Mouse (Mus musculus) hindlimb bud, embryonic 11.5 days (tissue): ENCODE data around the gene Olfr1358.
"Not testable (repeated sequence)": the region's sequence is repeated elsewhere in the genome, so short reads cannot be mapped to it uniquely, and the experiment has no call there.

ENCODE experiments used
- DNase-seq: peaks from one replicate; pipeline ENCODE4 v3.0.0-alpha.2; 2012; ENCODE audit warnings: low read depth, low spot score; ENCODE audit errors: extremely low spot score

Gene Olfr1358

DNA sequence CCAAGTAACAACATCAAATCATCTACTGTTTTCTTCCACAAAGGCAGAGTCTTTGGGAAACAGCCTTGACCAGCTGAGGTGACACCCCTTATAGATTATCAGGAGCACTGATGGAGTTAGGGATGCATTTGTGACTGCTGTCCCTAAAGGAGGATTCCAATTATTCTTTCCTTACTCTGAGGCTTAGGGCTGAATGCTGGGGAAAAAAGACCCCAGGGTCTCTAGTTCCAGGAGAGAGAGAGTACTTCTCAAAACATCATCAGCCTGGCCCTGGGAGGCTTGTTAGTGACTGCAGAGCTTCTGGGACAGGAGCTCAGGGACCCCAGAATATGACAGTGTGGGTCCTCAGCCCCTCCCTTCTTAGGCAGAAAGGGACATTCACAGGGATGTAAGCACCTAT, at the start of gene Olfr1358:
TSS of gene Olfr1358 (plus strand) at position 301 of the 400 bp plus-strand sequence.
- no peak for DNase-seq

DNA sequence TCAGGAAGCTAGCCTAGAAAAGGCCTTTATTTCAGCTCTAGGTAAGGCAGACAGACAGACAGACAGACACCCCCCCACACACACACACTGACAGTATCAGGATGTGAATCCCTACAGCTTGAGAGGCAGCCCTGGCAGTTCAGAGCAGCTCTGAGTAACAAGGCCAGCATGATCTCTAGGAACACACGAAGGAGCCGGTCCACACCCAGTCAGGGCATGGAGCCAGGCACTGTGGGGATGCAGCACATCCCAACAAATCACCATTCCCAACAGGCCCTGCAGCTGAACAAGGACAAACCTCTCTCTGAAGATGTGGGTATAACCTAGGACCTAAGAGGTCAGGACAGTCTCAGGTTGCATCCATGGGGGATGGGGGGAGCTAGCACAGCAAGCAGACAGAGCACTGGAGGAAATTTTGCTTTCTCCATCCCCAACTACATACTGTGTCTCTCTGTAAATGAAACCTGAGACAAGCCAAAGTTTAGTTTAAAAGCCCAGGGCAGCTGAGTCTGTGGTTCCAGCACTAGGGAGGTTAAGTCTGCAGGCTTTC, 49.4 kb upstream of the Olfr1358 start:
- DNase-seq: no peak

DNA sequence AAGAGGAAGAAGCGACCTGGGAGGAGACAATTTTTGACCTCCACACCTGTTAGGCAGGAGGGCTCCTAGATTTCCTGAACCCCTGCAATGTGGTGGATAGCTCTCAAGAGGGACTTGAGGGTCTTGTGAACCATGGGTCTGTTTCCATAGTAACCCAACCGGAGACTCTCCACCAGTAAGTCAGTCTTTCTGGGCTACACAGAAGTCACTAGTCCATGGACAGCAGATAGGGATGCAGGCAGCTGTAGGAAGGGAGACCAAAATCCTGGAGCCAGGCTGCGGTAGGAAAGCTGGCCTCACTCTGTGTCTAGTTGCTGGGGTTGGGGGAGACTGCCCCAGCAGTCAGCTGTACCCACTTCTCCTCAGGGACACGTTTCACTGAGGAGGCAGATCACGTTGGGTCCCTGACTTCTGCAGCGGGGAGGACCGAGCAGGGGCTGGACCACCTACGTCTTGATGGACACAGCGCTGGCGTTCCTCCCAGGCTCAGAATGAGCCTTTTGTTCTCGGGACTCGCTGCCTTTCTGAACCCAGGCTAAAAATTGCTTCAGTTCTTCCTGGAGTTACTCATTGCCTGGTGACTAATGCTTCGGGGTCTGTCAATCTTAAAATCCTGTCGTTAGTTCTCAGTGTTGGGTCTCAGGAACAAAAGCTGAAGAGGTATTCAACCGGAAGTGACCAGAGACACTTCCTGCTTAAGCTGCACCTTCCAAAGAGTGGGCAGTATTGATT, 46.5 kb upstream of the Olfr1358 start:
- no peak for DNase-seq

DNA sequence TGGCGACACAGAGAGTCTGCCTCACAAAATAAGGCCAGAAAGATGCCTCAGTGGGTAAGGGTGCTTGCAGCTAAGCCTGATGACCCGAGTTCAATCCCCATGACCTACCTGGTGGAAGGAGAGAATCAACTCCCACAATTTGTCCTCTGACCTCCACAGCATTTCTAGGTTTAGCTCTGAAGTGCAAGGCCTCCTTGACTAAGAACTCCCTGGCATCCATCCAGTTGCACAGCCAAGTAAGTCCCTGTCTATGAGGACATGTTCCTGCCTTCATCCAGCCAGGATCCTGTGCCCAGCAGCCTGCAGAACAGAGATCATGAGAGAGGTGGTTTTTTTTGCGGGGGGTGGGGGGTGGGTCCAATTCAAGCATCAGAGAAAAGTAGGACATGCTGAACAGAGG, 45.2 kb upstream of the Olfr1358 start:
- no peak for DNase-seq

DNA sequence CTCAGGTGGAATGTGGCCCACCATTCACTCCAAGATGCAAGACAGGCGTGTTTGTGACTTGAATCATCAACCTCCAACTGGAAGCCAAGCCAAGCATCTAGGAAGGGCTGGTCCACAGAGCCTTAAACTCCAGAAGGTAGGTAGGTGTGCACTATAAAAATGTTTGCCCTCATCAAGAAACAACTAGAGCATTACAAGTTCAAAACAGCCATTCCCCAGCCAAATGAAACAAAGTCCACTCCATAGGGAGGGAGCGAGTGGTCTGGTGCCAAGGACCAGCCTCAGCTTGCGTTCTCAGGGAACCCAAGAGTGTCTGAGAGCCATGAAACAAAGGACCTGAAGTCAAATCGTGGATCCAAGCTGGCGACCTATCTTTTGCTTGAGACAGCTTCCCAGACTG, 43.8 kb upstream of the Olfr1358 start:
- DNase-seq: no peak

DNA sequence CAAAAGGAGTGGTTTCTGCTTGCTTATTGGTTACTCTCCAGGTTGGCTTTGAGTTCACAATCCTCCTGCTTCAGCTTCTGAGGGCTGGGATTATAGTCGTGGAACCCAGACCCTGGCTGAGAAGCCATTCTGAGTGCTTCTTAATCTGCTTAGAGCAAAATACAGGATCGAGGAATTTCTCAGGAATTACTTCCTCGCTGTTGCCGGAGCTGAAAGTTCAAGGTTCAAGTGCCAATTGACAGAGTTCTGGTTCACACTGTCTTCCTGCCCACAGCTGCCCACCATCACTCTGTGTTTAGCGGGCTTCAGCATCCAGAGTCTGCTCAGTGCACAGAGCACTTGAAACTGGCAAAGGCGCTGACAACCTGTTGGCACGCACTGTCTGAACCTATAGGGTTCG, 42.5 kb upstream of the Olfr1358 start:
- no peak for DNase-seq

DNA sequence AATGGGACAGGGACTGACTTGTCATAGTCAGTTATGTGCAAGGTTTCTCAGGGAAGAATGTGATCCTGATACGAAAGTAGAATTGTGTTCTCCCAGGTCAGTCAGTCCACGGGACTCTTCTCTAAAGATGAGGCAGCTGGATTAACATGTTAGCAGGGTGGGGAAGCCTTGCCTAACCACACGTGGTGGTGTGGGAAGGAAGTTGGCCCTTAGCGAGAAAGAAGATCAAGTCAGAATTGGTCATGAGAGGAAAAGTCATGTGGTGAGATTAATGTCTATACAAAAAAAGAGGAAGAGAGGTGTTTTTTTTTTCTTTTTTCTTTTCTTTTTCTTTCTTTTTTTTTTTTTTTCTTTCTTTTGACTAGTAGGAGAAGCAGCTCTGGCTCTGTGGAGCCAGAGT, 40.4 kb upstream of the Olfr1358 start:
- no peak for DNase-seq

DNA sequence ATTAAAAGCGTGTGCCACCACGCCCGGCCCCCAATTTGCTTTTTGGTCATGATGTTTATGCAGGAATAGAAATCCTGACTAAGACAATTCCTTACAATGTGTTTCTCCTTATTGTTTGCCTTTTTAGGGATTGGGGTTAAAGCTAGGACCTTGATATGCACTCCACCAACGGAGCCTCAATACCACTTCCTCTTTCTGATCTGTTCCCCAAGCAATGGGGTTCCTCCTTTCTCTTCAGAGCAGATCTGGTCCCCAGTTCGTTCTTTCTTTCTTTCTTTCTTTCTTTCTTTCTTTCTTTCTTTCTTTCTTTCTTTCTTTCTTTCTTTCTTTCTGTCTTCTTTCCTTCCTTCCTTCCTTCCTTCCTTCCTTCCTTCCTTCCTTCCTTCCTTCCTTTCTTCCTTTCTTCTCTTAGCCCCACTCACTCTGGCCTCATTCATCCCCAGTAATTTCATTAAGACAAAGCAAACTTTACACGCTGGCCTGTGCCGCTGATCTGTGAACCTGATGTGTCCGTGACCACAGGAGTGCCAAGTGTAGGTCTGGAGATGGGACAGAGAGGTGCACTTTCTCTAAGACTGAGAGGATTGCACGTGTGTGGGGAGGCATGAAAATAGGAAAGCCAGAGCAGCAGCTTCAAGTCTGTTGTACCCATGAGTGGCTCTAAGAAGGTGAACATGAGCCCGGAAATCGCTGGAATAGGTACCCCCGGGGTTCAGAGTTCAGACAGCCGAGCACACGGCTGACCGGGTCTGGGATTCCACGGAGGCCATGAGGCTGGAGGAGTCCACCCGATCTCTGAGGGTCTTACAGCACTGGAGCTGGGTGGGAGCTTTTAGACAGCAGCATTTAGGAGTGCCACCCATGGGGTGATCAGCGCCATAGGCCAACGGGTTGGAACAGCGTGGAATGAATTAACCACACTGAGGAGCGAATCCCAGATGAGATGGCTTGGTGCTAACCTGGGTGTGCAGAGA, 36.0 kb upstream of the Olfr1358 start:
- no peak for DNase-seq

DNA sequence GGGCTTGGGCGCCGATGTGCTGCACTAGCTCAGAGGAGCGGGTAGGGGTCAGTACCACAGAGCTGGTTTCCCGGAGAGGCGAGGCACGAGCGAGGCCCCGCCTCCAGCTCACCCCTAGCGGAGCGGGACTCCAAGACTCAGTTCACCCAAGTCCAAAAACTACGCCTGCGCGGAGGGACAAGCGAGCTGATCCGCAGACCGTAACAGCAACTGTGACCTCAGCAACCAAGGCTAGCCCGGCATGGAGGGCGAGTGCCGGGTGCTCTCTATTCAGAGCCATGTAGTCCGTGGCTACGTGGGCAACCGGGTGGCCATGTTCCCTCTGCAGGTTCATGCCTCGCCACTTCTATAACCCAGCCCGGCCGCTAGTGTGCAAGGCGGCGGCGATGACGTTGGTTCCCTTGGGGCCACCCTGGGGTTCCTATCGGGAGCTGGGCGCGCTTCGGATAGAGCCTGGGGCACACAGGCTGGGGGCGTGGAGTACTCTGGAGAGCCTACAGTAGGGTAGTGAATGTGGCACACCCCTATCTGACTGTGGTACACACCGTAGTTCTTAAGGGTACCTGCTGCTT, 35.2 kb upstream of the Olfr1358 start:
- DNase-seq: peak; percentile 60

DNA sequence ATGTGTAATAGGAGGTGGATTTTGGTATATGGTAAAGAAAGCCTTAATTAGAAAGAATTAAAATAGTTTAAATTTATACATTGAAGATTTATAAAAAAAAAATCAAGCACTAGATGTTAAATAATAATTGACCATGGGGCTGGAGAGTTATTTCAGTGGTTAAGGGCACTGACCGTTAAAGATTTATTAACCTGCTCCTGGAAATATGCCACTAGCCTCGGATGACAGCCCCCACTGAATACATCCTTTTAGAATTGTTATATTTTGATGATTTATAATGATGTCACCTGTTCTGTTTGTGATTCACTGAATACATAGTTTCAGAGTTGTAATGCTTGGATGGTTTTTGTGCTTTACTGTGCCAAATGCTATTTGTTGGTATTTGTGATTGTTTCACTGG, 31.9 kb upstream of the Olfr1358 start:
- DNase-seq: not testable (repeated sequence)

DNA sequence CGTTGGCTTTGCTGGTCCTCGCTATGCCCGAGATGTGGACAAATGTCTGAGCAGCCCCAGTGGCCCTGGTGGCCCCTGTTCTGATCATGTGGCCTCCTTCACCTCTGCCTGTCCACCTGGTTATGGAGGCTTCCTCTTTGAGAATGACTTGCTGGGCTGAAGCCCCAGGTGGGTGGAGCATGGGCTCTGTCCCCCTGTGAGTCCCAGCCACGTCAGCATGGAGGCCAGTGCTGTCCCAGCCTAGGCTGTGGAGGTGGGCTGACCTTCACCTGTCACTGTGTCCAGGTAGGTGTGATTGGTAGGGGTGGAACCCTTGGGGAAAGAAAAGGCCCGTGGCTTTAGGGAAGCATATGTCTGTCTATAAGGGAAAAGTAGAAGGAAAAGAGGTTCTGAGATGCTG, 30.4 kb upstream of the Olfr1358 start:
- DNase-seq: no peak

DNA sequence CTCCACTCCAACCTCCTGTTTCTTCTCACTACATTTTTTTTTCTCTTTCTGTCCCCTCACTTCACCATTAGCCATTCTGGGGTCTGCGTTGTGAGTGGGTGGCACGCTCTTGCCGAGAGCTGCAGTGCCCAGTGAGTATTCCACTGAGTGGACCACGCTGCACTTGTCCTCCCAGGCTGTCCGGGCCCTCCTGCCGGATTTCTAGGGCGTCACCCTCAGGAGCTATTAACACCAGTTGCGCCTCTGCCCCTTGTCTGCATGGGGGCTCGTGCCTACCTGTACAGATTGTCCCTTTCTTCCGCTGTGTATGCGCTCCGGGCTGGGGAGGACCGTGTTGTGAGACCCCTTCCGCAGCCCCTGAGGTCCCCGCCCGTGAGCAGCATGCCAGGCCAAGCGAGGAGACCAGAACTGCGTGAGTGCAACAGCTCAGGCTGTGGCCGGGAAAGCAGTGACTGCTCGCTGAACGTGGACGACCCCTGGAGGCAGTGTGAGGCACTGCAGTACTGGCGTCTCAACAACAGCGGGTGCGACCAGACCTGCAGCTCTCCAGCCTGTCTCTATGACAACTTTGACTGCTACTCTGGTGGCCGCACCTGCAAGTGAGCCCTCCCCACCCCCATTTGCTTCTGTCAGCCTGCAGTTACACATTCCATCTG, 29.7 kb upstream of the Olfr1358 start:
- DNase-seq: peak; percentile 61

DNA sequence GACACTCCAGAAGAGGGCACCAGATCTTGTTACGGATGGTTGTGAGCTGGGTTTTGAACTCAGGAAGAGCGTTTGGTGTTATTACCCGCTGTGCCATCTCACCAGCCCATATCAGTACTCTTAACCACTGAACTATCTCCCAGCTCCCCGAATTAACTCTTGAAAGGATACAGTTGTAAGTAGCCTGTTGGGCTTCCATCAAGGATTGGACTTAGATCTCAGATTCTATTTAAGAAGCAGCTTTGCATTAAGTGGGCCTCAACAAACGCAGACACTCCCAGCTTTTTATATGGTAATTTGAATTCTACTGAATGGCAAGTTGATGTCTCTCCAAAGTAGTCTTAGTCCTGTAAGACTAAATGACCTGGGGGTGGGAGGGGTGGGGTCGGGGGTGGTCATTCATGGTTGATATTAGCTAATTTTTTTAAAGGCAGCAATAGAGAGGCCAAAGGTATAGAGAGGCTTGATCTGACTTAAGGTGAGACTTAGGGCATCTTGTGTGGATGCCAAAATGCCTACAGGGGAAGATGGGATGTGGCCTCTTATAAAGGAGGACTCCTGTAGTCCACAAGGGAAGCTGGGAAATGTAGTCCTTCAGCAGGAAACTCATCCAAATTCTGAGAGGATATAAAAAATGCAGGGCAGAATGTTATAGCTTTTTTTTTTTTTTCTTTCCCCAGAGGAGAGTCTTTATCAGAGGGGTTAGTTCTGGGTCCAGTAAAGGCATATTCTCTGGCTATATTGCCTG, 14.1 kb upstream of the Olfr1358 start:
- no peak for DNase-seq

DNA sequence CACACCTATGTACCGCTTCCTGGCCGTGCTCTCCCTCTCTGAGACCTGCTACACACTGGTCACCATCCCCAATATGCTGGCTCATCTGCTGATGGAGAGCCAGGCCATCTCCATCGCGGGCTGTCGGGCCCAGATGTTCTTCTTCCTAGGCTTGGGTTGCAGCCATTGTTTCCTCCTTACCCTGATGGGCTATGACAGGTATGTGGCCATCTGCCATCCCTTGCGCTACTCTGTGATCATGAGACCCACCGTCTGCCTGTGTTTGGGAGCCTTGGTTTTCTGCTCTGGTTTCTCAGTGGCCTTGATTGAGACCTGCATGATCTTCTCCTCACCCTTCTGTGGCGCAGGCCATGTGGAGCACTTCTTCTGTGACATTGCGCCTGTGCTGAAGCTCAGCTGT, 2.6 kb downstream of the Olfr1358 start:
- DNase-seq: no peak

DNA sequence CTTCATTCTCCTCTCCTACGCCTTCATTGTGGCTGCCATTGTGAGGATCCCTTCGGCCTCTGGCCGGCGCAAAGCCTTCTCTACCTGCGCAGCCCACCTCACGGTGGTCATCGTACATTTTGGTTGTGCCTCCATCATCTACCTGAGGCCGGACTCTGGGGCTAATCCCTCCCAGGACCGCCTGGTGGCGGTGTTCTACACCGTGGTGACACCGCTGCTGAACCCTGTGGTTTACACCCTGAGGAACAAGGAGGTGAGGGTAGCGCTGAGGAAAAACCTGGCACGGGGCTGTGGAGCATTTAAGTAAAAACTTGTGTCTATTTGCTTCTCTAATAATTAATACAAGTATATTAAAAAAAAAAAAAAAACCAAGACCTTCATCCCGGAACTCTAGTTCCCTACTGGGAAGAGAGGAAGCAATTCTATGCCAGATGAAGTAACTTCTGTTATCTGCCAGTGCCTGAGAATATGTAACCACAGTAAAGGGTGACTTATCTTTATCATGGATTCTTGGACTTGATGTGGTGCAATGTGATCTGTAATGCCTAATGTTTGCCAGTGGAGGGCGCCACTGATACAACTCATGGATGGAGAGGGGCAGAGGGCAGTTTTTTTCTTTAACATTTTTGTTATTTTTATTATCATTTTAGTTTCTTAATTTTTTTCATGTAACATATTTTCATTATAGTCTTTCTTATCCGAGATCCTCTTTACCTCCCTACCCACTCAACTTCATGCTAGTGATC, 3.2 kb downstream of the Olfr1358 start:
- DNase-seq: no peak

DNA sequence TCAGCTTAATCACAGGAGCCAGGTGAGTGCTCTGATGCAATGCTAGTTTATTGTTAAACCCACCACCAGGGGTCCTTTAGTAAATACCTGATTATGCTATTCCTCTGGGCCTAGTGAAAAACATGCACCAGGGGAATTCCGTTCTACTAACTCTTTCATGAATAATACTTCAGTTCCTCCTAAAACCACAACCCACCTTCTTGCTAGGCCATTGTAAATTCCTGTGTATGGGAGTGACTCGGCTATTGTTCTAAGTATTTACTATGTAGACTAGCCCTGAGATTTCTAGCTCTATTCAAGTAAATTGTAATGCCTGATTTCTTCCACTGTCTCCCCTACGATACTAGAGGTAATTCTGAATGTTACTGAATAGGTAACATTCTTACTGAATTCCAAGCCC, 7.8 kb downstream of the Olfr1358 start:
- not testable (repeated sequence) for DNase-seq

DNA sequence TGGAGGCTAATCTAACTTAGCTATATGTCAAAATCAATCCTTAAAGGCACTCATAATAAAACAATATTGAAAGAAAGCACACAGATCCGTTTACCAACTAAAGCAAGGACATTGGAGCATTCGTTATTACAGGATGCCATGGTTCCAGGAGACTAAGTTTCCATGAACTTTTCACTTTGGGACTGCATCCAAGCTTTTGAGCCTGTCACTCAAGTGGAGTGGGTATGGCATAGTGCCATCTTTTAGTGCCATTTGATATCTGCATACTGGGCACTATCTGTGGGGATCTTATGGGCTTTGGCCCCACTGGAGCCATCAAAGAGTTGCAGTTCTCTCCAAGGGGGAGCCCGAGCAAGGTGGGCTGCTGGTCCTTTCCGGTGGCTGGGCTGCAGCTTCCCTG, 8.3 kb downstream of the Olfr1358 start:
- no peak for DNase-seq

DNA sequence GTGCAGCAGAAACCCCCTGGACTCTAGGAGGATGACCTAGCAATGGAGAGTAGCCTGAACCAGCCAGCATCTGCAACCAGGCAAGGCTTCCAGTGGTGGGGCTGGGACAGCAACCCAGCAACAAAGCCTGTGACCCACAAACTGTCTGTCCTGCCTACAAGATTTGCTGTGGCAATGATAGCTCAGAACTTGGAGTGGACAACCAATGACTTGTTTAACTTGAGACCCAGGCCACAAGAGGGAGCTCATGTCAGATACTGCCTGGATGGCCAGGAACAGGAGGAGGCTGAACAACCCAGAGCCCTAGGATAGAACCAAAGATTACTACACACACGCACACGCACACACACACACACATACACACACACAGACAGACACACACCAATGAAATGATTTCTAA, 23.7 kb downstream of the Olfr1358 start:
- no peak for DNase-seq

DNA sequence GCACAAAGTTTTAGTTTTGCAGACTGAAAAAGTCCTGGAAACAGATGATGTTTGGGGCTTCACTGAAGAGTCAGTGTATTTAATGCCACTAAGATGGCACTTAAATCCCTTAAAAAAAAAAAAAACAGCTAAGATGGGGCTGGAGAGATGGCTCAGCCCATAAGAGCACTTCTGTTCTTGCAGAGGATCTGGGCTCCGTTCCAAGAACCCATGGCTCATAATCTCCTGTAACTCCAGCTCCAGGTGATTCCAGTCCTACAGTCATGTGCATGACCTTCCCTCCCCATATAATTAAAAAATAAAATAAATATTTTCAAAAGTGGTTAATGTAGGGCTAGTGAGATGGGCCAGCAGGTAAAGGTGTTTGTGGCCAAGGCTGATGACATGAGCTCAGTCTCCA, 47.8 kb downstream of the Olfr1358 start:
- DNase-seq: no peak

DNA sequence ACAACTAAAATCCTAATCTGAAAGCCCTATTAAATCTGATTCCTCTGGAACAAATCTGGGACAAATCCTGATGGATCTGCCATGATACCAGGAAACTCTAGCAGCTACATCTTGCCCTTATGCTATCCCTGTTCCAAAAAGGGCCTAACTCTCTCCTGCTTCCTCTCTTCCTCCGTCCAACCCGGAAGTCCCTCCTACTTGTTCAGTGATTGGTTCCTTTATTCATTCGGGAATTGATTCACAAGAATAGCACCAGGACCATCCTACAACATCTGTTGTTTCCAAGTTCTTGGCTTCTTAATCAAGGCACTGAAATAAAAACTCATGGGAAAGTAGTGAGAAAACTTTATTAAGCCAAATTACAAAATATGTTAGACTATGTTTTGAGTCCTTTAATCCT, 52.0 kb downstream of the Olfr1358 start:
- DNase-seq: no peak
